Mouse (Mus musculus): ENCODE results near the gene Gpa33. TPM values are rescaled to one million over a fixed set of nuclear protein-coding genes. Genes with fewer than 3 reads are reported as not detected.

Gene Gpa33
- not detected for total RNA-seq (2021)
- long read RNA-seq, experiment 1 = 0 reads
- long read RNA-seq, experiment 2 = 0 reads

- no peak for DNase-seq (ENCODE audit: low spot score in 2 of 2)
Observed at GRCm38 (mm10) chr1:166130224-166130860, at the start of gene Gpa33. Gene Gpa33, plus strand, starts transcription at chr1:166130238.

GRCm38 (mm10) chr1:166088446-166089170, 41.4 kb upstream of the Gpa33 start:
- DNase-seq (ENCODE audit: low spot score in 2 of 2) = no peak

DNA sequence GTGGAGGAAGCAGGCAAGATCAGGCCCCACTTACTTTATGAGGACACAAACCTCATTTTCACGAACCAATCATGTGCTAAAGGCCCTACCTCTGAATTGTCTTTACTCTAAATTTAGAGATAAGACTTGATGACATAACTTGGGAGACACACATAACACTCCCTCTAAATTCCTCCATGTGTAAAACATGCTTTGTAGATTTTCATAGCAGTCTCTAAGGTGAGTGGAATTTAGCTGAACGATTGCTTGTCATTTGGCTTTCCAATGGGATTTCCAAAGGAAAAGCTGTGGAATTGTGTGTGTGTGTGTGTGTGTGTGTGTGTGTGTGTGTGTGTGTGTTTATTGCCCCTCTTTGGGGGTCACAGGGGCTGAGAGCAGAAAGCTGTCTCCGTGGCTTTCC, 40.7 kb upstream of the Gpa33 start:
- no peak for DNase-seq (ENCODE audit: low spot score in 2 of 2)

GRCm38 (mm10) chr1:166089739-166090138, 40.3 kb upstream of the Gpa33 start:
- no peak for DNase-seq (ENCODE audit: low spot score in 2 of 2)

GRCm38 (mm10) chr1:166090306-166090705, 39.7 kb upstream of the Gpa33 start:
- no peak for DNase-seq (ENCODE audit: low spot score in 2 of 2)

DNA sequence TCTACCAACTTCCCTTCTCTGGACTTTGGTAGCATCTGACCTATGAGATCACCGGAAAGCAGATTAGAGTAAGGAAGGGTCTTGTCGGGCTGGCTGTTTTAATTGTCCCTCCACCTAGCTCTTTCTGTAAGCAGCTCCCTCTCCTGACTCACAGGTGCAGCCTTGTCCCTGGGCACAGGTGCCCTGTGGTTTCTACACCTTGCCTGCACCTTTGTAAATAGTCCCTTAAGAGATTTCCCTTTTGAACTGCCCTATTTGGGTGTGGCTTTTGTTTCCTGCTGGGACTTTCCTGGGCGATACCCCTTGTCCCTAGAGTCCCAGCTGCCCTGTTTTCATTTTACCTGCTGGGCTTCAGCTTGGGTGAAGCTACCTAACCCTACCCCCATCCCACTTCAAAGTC, 35.6 kb upstream of the Gpa33 start:
- DNase-seq (ENCODE audit: low spot score in 2 of 2) = no peak

DNA sequence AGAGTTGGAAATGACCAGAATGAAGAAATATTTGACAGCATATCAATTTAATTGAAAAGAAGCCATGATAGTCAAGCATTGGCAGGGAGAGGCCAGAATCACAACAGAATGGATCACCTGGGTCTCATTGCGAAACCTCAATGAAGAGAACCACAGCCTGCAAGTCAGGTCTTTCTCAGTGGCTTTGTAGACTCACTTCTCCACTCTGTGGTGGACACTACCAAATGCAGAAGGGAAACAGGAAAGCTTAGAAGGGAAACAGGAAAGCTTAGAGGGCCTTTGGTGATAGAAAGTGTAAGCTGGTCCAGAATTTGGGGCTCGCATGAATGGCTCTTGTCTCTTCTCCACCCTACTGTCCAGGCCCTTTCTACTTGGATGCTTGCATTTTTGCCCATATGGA, 31.9 kb upstream of the Gpa33 start:
- no peak for DNase-seq (ENCODE audit: low spot score in 2 of 2)

- DNase-seq (ENCODE audit: low spot score in 2 of 2) = no peak
Observed at GRCm38 (mm10) chr1:166102920-166103608, 27.0 kb upstream of the Gpa33 start.

- no peak for DNase-seq (ENCODE audit: low spot score in 2 of 2)
Observed at GRCm38 (mm10) chr1:166104858-166105257, 25.2 kb upstream of the Gpa33 start.

- no peak for DNase-seq (ENCODE audit: low spot score in 2 of 2)
Observed at GRCm38 (mm10) chr1:166105464-166105863, 24.6 kb upstream of the Gpa33 start.

- no peak for DNase-seq (ENCODE audit: low spot score in 2 of 2)
Observed at GRCm38 (mm10) chr1:166114986-166115385, 15.1 kb upstream of the Gpa33 start.

DNA sequence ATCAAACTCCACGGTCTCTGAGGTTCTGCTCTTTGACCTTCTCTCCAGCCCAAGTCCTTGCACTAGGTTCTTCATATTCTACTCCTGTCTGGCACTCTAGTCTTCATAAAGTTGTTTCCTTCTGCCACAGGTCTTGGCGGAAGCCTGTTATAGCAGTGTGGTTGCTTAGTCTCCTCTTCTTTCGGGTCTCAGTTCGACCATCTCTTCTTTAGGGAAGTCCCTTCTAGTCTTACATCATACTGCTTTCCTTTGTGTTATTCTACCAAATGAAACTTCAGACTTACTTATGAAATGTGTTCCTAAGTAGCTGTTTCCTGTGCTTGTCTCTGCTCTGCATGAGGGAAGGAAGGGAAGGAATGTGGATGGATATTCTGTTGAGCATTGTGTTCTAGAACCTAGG, 14.3 kb upstream of the Gpa33 start:
- DNase-seq (ENCODE audit: low spot score in 2 of 2) = no peak

- no peak for DNase-seq (ENCODE audit: low spot score in 2 of 2)
Observed at GRCm38 (mm10) chr1:166117866-166118639, 12.0 kb upstream of the Gpa33 start.

DNA sequence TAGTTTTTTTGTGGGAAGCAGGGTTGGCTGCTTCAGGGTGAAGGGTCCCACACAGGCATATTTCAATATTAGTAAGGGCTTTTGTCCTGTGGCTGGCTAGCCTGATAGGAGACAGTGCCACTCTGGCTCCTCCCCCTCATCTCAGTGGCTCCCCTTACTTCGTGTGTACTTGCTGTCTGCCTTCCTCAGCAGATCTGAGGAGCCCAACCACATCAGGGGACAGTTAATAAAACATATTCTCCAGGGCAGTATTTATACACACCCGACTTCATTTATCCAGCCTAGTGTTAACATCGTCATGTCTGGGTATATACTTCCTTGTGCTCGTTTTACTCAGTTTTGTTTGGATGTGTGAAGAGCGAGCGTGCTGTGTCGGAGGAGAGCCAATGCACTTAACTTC, 7.9 kb upstream of the Gpa33 start:
- no peak for DNase-seq (ENCODE audit: low spot score in 2 of 2)

GRCm38 (mm10) chr1:166123045-166123444, 7.0 kb upstream of the Gpa33 start:
- no peak for DNase-seq (ENCODE audit: low spot score in 2 of 2)

DNA sequence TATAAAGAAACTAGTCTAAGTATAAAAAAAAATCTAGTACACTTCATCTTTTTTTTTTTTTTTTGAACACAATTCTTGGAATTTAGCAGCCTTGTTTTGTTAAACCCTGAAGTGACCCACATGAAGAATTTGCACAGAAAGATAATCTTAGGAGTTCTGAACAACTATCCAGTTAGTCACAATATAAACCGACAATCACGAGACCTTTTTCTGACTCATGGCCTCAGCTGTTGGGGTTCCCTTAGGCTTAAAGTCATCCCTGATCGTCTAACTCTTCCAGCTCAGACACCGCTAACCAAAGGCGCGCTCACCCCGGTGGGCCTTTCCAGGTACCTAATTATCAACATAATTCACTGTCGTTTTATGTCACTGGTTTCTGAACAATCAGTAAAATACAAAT, 6.3 kb upstream of the Gpa33 start:
- no peak for DNase-seq (ENCODE audit: low spot score in 2 of 2)

GRCm38 (mm10) chr1:166124932-166125593, 5.0 kb upstream of the Gpa33 start:
- DNase-seq (ENCODE audit: low spot score in 2 of 2) = no peak

GRCm38 (mm10) chr1:166126290-166126689, 3.7 kb upstream of the Gpa33 start:
- DNase-seq (ENCODE audit: low spot score in 2 of 2) = no peak

- DNase-seq (ENCODE audit: low spot score in 2 of 2) = no peak
Observed at GRCm38 (mm10) chr1:166126795-166127194, 3.2 kb upstream of the Gpa33 start.

DNA sequence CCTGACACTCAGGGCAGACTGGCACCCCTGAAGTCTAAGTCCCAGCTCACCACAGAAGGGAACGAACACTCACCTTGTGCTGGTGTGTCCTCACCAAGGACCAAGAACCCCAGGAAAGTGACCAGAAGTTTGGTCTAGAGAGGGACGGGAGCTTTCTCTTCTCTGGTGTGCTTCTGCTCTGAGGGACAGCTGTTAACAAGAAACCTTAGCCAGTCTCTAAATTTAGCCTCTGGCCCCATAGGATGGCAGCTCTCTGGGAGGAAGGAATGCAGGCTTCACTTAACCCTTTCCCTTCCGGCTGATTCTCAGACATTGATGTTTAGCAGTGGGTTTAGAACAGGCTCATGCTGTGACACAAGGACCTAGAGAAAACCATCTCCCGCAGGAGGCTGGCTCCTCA, 2.3 kb upstream of the Gpa33 start, which contains the start of gene Dusp27:
Gene Dusp27, minus strand, starts transcription at position 204 of the 400 bp plus-strand sequence.
- DNase-seq (ENCODE audit: low spot score in 2 of 2) = no peak

GRCm38 (mm10) chr1:166128551-166128950, 1.5 kb upstream of the Gpa33 start:
- DNase-seq (ENCODE audit: low spot score in 2 of 2) = no peak
